Mouse (Mus musculus): Measurements from ENCODE around the gene Il20ra.

GRCm38 (mm10) chr10:19765459-19765858 lies 53.1 kb downstream of the Il20ra start:
- TF ChIP-seq CTCF (IDR thresholded peaks at IDR 0.05; ENCODE audit: low read depth) (no peak), EP300 (optimal IDR thresholded peaks at IDR 0.05) (no peak)

Data from stomach, postnatal 0 days (tissue).